Mouse (Mus musculus) telencephalon, adult 2 months (tissue): Measurements from ENCODE around the gene Ctsh.

Source experiments
- DNase-seq: peaks from one replicate; pipeline ENCODE4 v3.0.0-alpha.2; 2011; ENCODE audit warnings: low read depth, low spot score

The Ctsh gene

GRCm38 (mm10) chr9:90109386-90109785, 55.4 kb downstream of the Ctsh start:
- no peak for DNase-seq

- DNase-seq, result no peak
Observed at GRCm38 (mm10) chr9:90113151-90113550, 59.2 kb downstream of the Ctsh start.

- DNase-seq, result peak; percentile 88
Observed at GRCm38 (mm10) chr9:90113651-90114566, 60.0 kb downstream of the Ctsh start.

GRCm38 (mm10) chr9:90114567-90115307, 60.8 kb downstream of the Ctsh start, which contains the start of gene Morf4l1:
Gene Morf4l1, minus strand, starts transcription at chr9:90114774.
- peak; percentile 97 for DNase-seq

- no peak for DNase-seq
Observed at GRCm38 (mm10) chr9:90115308-90115700, 61.4 kb downstream of the Ctsh start.

GRCm38 (mm10) chr9:90117234-90117633, 63.3 kb downstream of the Ctsh start:
- DNase-seq, result no peak

GRCm38 (mm10) chr9:90122246-90122740, 68.3 kb downstream of the Ctsh start:
- no peak for DNase-seq

GRCm38 (mm10) chr9:90124156-90124872, 70.4 kb downstream of the Ctsh start:
- DNase-seq, result no peak

- no peak for DNase-seq
Observed at GRCm38 (mm10) chr9:90124873-90125245, 70.9 kb downstream of the Ctsh start.
